Mouse (Mus musculus): ENCODE measurements around the gene Arhgap25. TPM values are rescaled to one million over a fixed set of nuclear protein-coding genes. Genes with fewer than 3 reads are reported as not detected.
"Not testable (repeated sequence)": the region's sequence is repeated elsewhere in the genome, so short reads cannot be mapped to it uniquely, and the experiment has no call there.

Arhgap25 gene
- polyA plus RNA-seq, 1 experiment from 2014 or later: 6.9 TPM

DNA sequence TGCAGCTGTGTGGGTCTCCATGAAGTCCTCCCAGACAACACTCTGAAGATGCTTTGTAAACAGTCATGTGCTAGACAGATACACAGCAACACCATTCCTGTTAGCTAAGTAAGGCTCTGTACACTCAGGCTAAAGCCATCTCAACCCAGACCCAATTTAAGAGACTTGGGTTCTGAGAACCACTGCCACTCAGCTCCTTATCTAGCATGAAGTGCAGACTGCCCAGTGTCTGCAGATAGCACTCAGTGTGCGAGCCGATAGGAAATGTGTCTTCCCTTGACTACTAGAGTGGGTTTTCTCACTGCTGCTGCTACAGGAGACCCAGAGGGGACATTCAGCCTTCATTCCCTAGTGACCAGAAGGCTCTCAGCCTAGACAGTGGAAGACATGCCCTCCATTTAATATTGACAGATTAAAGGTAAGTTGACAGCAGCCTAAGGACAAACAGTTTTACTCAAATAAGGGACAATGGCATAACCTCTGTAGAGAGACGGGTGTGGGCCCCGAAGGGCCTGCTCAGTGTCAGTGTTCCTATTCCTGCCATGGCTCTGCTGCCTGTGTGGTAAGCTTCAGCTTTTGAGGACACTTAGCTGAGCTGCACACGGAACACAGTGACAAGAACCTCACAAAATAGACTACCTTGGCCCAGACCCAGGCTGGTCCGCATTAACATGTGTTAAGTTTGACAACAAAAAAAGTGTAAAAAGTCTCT is 5.1 kb downstream of the Arhgap25 start:
- H3K9ac ChIP-seq (ENCODE audit: low read depth, low read length): no peak overlapping the region
- H3K4me2 ChIP-seq: peak overlapping the region; percentile 19
- H3K4me1 ChIP-seq (replicated peaks; ENCODE audit: control insufficient read depth, insufficient read depth, low read length): peaks cover 21% of the 10 kb centered on the region
- DNase-seq (ENCODE audit: low spot score) (no peak), ATAC-seq (replicated peaks; ENCODE audit: low FRiP score) (peak; percentile 89)
- WGBS: 54% methylated on average over 6 of the region's 6 CpGs
- no peaks in the 10 kb centered on the region for H3K27me3 ChIP-seq (replicated peaks; ENCODE audit: control insufficient read depth, insufficient read depth, low read length)
- H3K9me3 ChIP-seq (ENCODE audit: control insufficient read depth, low read length): no peaks in the 10 kb centered on the region
- H3K4me3 ChIP-seq (ENCODE audit: low read depth, low read length): no peak overlapping the region
- no peaks in the 10 kb centered on the region for H3K36me3 ChIP-seq (ENCODE audit: control insufficient read depth, insufficient read depth, low read length)
- H3K27ac ChIP-seq (ENCODE audit: low read depth, low read length): peak overlapping the region; percentile 46; the same call in 1 of the 2 replicates

DNA sequence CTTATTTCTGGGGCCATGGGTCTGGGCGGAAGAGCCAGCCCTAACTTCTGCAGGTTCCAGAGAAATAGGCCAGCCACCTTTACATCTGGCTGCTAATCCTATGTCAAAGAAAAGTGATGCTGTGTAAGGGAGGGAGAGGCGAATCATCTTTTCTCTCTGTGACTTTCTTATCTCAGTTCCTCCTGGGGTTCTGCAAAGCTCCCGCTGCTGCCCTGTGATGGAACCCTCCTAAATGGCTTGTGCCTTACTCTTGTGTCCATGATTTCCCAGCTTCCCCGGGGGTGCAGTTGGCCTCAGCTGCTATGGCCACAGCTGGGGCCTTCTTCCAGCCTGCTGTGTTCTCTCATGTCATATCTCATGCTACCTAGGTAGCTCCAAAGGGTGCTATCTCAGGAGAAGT is 5.7 kb downstream of the Arhgap25 start:
- H3K27ac ChIP-seq (ENCODE audit: low read depth, low read length): peak overlapping the region; percentile 46; the same call in 1 of the 2 replicates
- peak overlapping the region; percentile 19; the same call in 1 of the 2 replicates for H3K4me2 ChIP-seq
- no peaks in the 10 kb centered on the region for H3K27me3 ChIP-seq (replicated peaks; ENCODE audit: control insufficient read depth, insufficient read depth, low read length)
- H3K9me3 ChIP-seq (ENCODE audit: control insufficient read depth, low read length): no peaks in the 10 kb centered on the region
- no peak for DNase-seq (ENCODE audit: low spot score)
- H3K4me1 ChIP-seq (replicated peaks; ENCODE audit: control insufficient read depth, insufficient read depth, low read length): peaks cover 21% of the 10 kb centered on the region
- no peak overlapping the region for H3K9ac ChIP-seq (ENCODE audit: low read depth, low read length)
- H3K36me3 ChIP-seq (ENCODE audit: control insufficient read depth, insufficient read depth, low read length): no peaks in the 10 kb centered on the region
- H3K4me3 ChIP-seq (ENCODE audit: low read depth, low read length): no peak overlapping the region
- ATAC-seq (replicated peaks; ENCODE audit: low FRiP score): peak; percentile 69
- WGBS: 44% methylated on average over 4 of the region's 4 CpGs

GRCm38 (mm10) chr6:87525126-87525525 is 7.9 kb downstream of the Arhgap25 start:
- Histone ChIP-seq H3K9me3 (ENCODE audit: control insufficient read depth, low read length) (no peaks in the 10 kb centered on the region), H3K27me3 (replicated peaks; ENCODE audit: control insufficient read depth, insufficient read depth, low read length) (no peaks in the 10 kb centered on the region), H3K4me2 (no peak overlapping the region), H3K4me1 (replicated peaks; ENCODE audit: control insufficient read depth, insufficient read depth, low read length) (peaks cover 21% of the 10 kb centered on the region), H3K36me3 (ENCODE audit: control insufficient read depth, insufficient read depth, low read length) (no peaks in the 10 kb centered on the region), H3K9ac (ENCODE audit: low read depth, low read length) (no peak overlapping the region), H3K4me3 (ENCODE audit: low read depth, low read length) (no peak overlapping the region), H3K27ac (ENCODE audit: low read depth, low read length) (no peak overlapping the region)
- 87% methylated on average over 10 of the region's 10 CpGs for WGBS
- no peak for DNase-seq (ENCODE audit: low spot score)
- ATAC-seq (replicated peaks; ENCODE audit: low FRiP score): no peak

GRCm38 (mm10) chr6:87524281-87524680 is 8.8 kb downstream of the Arhgap25 start:
- H3K4me1 ChIP-seq (replicated peaks; ENCODE audit: control insufficient read depth, insufficient read depth, low read length): peaks cover 21% of the 10 kb centered on the region
- no peaks in the 10 kb centered on the region for H3K27me3 ChIP-seq (replicated peaks; ENCODE audit: control insufficient read depth, insufficient read depth, low read length)
- 91% methylated on average over 4 of the region's 4 CpGs for WGBS
- no peak for ATAC-seq (replicated peaks; ENCODE audit: low FRiP score)
- H3K36me3 ChIP-seq (ENCODE audit: control insufficient read depth, insufficient read depth, low read length): no peaks in the 10 kb centered on the region
- H3K9me3 ChIP-seq (ENCODE audit: control insufficient read depth, low read length): no peaks in the 10 kb centered on the region
- no peak for DNase-seq (ENCODE audit: low spot score)
- H3K4me3 ChIP-seq (ENCODE audit: low read depth, low read length): no peak overlapping the region
- H3K27ac ChIP-seq (ENCODE audit: low read depth, low read length): no peak overlapping the region
- no peak overlapping the region for H3K4me2 ChIP-seq
- H3K9ac ChIP-seq (ENCODE audit: low read depth, low read length): no peak overlapping the region

GRCm38 (mm10) chr6:87523736-87524135 is 9.3 kb downstream of the Arhgap25 start:
- 76% methylated on average over 7 of the region's 7 CpGs for WGBS
- H3K4me3 ChIP-seq (ENCODE audit: low read depth, low read length): no peak overlapping the region
- no peak overlapping the region for H3K27ac ChIP-seq (ENCODE audit: low read depth, low read length)
- ATAC-seq (replicated peaks; ENCODE audit: low FRiP score) (no peak), DNase-seq (ENCODE audit: low spot score) (no peak)
- H3K9ac ChIP-seq (ENCODE audit: low read depth, low read length): no peak overlapping the region
- no peaks in the 10 kb centered on the region for H3K36me3 ChIP-seq (ENCODE audit: control insufficient read depth, insufficient read depth, low read length)
- H3K27me3 ChIP-seq (replicated peaks; ENCODE audit: control insufficient read depth, insufficient read depth, low read length): no peaks in the 10 kb centered on the region
- peaks cover 21% of the 10 kb centered on the region for H3K4me1 ChIP-seq (replicated peaks; ENCODE audit: control insufficient read depth, insufficient read depth, low read length)
- no peak overlapping the region for H3K4me2 ChIP-seq
- no peaks in the 10 kb centered on the region for H3K9me3 ChIP-seq (ENCODE audit: control insufficient read depth, low read length)

DNA sequence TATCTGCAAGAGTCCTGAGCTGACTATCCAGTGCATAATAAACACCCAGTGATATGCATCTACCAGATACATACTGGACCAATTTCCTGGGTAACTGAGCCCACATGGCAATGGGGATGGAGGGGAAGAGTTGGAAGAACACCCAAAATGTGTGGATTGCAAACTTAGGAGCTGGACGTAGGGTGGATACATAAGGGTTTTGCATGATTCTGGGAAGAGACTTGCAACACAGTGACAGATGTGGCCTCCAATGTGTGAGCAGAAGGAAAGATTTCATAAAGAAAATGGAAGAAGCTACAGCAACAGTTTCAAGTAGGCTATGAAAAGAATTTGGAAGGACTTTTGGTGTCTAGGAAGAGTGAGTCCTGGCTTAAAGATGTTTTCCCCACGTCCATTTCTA is 10.0 kb downstream of the Arhgap25 start:
- ATAC-seq (replicated peaks; ENCODE audit: low FRiP score) (no peak), DNase-seq (ENCODE audit: low spot score) (no peak)
- no peaks in the 10 kb centered on the region for H3K27me3 ChIP-seq (replicated peaks; ENCODE audit: control insufficient read depth, insufficient read depth, low read length)
- peaks cover 16% of the 10 kb centered on the region for H3K4me1 ChIP-seq (replicated peaks; ENCODE audit: control insufficient read depth, insufficient read depth, low read length)
- H3K27ac ChIP-seq (ENCODE audit: low read depth, low read length): no peak overlapping the region
- no peak overlapping the region for H3K9ac ChIP-seq (ENCODE audit: low read depth, low read length)
- H3K4me3 ChIP-seq (ENCODE audit: low read depth, low read length): no peak overlapping the region
- H3K9me3 ChIP-seq (ENCODE audit: control insufficient read depth, low read length): no peaks in the 10 kb centered on the region
- H3K36me3 ChIP-seq (ENCODE audit: control insufficient read depth, insufficient read depth, low read length): no peaks in the 10 kb centered on the region
- H3K4me2 ChIP-seq: no peak overlapping the region
- 74% methylated on average over 2 of the region's 2 CpGs for WGBS

GRCm38 (mm10) chr6:87522236-87522635 is 10.8 kb downstream of the Arhgap25 start:
- no peak overlapping the region for H3K27ac ChIP-seq (ENCODE audit: low read depth, low read length)
- ATAC-seq (replicated peaks; ENCODE audit: low FRiP score) (no peak), DNase-seq (ENCODE audit: low spot score) (no peak)
- no peak overlapping the region for H3K4me2 ChIP-seq
- H3K9ac ChIP-seq (ENCODE audit: low read depth, low read length): no peak overlapping the region
- no peaks in the 10 kb centered on the region for H3K9me3 ChIP-seq (ENCODE audit: control insufficient read depth, low read length)
- peaks cover 7% of the 10 kb centered on the region for H3K4me1 ChIP-seq (replicated peaks; ENCODE audit: control insufficient read depth, insufficient read depth, low read length)
- H3K4me3 ChIP-seq (ENCODE audit: low read depth, low read length): no peak overlapping the region
- H3K27me3 ChIP-seq (replicated peaks; ENCODE audit: control insufficient read depth, insufficient read depth, low read length): no peaks in the 10 kb centered on the region
- WGBS: 16% methylated on average over 3 of the region's 3 CpGs
- no peaks in the 10 kb centered on the region for H3K36me3 ChIP-seq (ENCODE audit: control insufficient read depth, insufficient read depth, low read length)

GRCm38 (mm10) chr6:87521705-87522104 is 11.4 kb downstream of the Arhgap25 start:
- H3K4me2 ChIP-seq; H3K27ac ChIP-seq (ENCODE audit: low read depth, low read length); DNase-seq (ENCODE audit: low spot score); H3K4me1 ChIP-seq (replicated peaks; ENCODE audit: control insufficient read depth, insufficient read depth, low read length); ATAC-seq (replicated peaks; ENCODE audit: low FRiP score); H3K36me3 ChIP-seq (ENCODE audit: control insufficient read depth, insufficient read depth, low read length); H3K9me3 ChIP-seq (ENCODE audit: control insufficient read depth, low read length); H3K27me3 ChIP-seq (replicated peaks; ENCODE audit: control insufficient read depth, insufficient read depth, low read length); H3K4me3 ChIP-seq (ENCODE audit: low read depth, low read length); H3K9ac ChIP-seq (ENCODE audit: low read depth, low read length): not testable (repeated sequence)
- WGBS: 83% methylated on average over 6 of the region's 6 CpGs

DNA sequence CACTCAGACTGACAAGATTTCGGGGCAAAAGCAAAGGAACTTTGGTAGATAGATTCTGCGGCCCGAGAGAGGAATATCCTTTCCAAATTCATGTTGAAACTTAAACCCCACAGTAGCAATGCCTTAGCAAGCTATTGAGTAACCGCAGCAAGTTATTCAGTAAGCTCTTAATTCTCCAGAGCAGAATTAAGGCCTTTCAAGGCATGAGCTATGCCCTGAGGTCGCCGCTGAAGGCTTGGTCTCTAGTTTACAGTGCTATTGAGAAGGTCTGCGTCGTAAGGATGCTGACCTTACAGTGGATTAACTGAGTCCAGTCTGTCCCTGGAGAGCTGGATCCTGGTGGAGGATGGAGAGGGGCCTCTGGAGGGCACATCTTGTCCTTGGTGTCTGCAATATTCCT is 12.5 kb downstream of the Arhgap25 start:
- Histone ChIP-seq H3K36me3 (ENCODE audit: control insufficient read depth, insufficient read depth, low read length) (no peaks in the 10 kb centered on the region), H3K4me3 (ENCODE audit: low read depth, low read length) (no peak overlapping the region), H3K4me1 (replicated peaks; ENCODE audit: control insufficient read depth, insufficient read depth, low read length) (peaks cover 3% of the 10 kb centered on the region; the same call in 1 of the 2 replicates), H3K27ac (ENCODE audit: low read depth, low read length) (no peak overlapping the region), H3K27me3 (replicated peaks; ENCODE audit: control insufficient read depth, insufficient read depth, low read length) (no peaks in the 10 kb centered on the region), H3K9ac (ENCODE audit: low read depth, low read length) (no peak overlapping the region), H3K9me3 (ENCODE audit: control insufficient read depth, low read length) (no peaks in the 10 kb centered on the region), H3K4me2 (no peak overlapping the region)
- 86% methylated on average over 8 of the region's 8 CpGs for WGBS
- ATAC-seq (replicated peaks; ENCODE audit: low FRiP score) (no peak), DNase-seq (ENCODE audit: low spot score) (no peak)

All from liver, embryonic 11.5 days (tissue).